Mouse (Mus musculus) liver, embryonic 11.5 days (tissue): ENCODE measurements around the gene Atp6v1b1. TPM values are rescaled to one million over a fixed set of nuclear protein-coding genes. Genes with fewer than 3 reads are reported as not detected.
A peak's percentile ranks its signal among the peaks of the same experiment; 100 is the strongest.

Experiments used
- ATAC-seq: fragments of 200-750 bp; cut with Nextera tagmentation; replicated peaks from 2 replicates; pipeline ENCODE4 v1.8.0; 2017; ENCODE audit warnings: moderate number of reproducible peaks, mild to moderate bottlenecking, moderate TSS enrichment, moderate library complexity; ENCODE audit not compliant: low FRiP score
- DNase-seq: peaks from one replicate; pipeline ENCODE4 v3.0.0-alpha.2; 2017; ENCODE audit warnings: low spot score
- H3K27ac ChIP-seq: fragments of 300-500 bp; sonication (generic); 2 replicates; pipeline ENCODE4 v1.5.1; 2014; ENCODE audit warnings: mild to moderate bottlenecking, low read depth, low read length, control low read depth
- H3K27me3 ChIP-seq: fragments of 300-500 bp; sonication (generic); replicated peaks from 2 replicates; pipeline ENCODE4 v1.6.1; 2014; ENCODE audit warnings: low read length, mixed read lengths; ENCODE audit not compliant: control insufficient read depth, insufficient read depth
- H3K36me3 ChIP-seq: fragments of 300-500 bp; sonication (generic); 2 replicates; pipeline ENCODE4 v1.6.1; 2014; ENCODE audit warnings: mild to moderate bottlenecking, low read length, moderate library complexity, mixed read lengths; ENCODE audit not compliant: control insufficient read depth, insufficient read depth
- H3K4me1 ChIP-seq: fragments of 300-500 bp; sonication (generic); replicated peaks from 2 replicates; pipeline ENCODE4 v1.6.1; 2014; ENCODE audit warnings: low read length, mixed read lengths; ENCODE audit not compliant: control insufficient read depth, insufficient read depth
- H3K4me2 ChIP-seq: fragments of 300-500 bp; sonication (generic); 2 replicates; pipeline ENCODE4 v1.6.1; 2014; ENCODE audit warnings: mild to moderate bottlenecking, control low read depth, moderate library complexity
- H3K4me3 ChIP-seq: fragments of 300-500 bp; sonication (generic); 2 replicates; pipeline ENCODE4 v1.5.1; 2014; ENCODE audit warnings: low read depth, low read length, control low read depth
- H3K9ac ChIP-seq: fragments of 300-500 bp; sonication (generic); 2 replicates; pipeline ENCODE4 v1.6.1; 2014; ENCODE audit warnings: low read depth, low read length, control low read depth
- H3K9me3 ChIP-seq: fragments of 300-500 bp; sonication (generic); 2 replicates; pipeline ENCODE4 v1.6.1; 2016; ENCODE audit warnings: low read length, inconsistent platforms, mixed read lengths; ENCODE audit not compliant: control insufficient read depth
- WGBS: fragments of 180-500 bp; shearing (Covaris S2); extraction: QIAGEN DNeasy Blood & Tissue Kit; methylation state at CpG from one replicate; pipeline ENCODE4 v1.1.7; 2014; 5-methylcytosine and 5-hydroxymethylcytosine counted together
- polyA plus RNA-seq: library from polyadenylated mRNA; unstranded; fragments of >200 nt; fragmentation: Nextera tagmentation; extraction: Ambion mirVana; gene quantifications from 2 replicates; pipeline ENCODE4 v1.2.1, GENCODE M21; 2014

The Atp6v1b1 gene
- polyA plus RNA-seq, 1 experiment from 2014 or later = not detected

GRCm38 (mm10) chr6:83703000-83703721 lies 39.6 kb upstream of the Atp6v1b1 start:
- ATAC-seq = no peak
- H3K4me2 ChIP-seq = no peak overlapping the region
- H3K4me1 ChIP-seq = no peaks in the 10 kb centered on the region
- DNase-seq = no peak
- peaks cover 93% of the 10 kb centered on the region for H3K27me3 ChIP-seq
- no peaks in the 10 kb centered on the region for H3K9me3 ChIP-seq
- H3K4me3 ChIP-seq = no peak overlapping the region
- WGBS = 1% methylated on average over 27 of the region's 27 CpGs
- no peak overlapping the region for H3K27ac ChIP-seq
- no peaks in the 10 kb centered on the region for H3K36me3 ChIP-seq
- no peak overlapping the region for H3K9ac ChIP-seq

DNA sequence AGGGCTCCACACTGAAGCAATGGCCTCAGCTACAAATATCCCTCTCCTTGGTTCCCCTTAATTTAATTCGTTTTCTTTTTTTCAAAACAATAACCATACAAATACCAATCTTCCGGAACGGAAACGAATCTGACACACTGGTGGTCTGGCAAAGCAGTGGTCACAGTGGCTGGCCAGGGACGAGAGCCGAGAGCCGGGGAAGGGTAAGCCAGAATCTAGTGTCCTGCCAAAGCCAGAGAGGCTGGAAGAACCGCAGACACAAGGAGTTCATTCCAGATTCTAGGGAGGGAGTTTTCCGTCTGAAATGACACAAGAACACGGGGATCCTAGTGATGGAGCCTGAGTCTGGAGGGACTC lies 39.1 kb upstream of the Atp6v1b1 start:
- Histone ChIP-seq H3K4me3 (no peak overlapping the region), H3K27me3 (peaks cover 93% of the 10 kb centered on the region), H3K4me2 (no peak overlapping the region), H3K27ac (no peak overlapping the region), H3K9me3 (no peaks in the 10 kb centered on the region), H3K36me3 (no peaks in the 10 kb centered on the region), H3K9ac (no peak overlapping the region), H3K4me1 (no peaks in the 10 kb centered on the region)
- no peak for DNase-seq
- ATAC-seq = no peak
- 2% methylated on average over 10 of the region's 10 CpGs for WGBS

GRCm38 (mm10) chr6:83704294-83704693 lies 38.5 kb upstream of the Atp6v1b1 start:
- no peak overlapping the region for H3K27ac ChIP-seq
- DNase-seq (no peak), ATAC-seq (no peak)
- no peak overlapping the region for H3K9ac ChIP-seq
- no peaks in the 10 kb centered on the region for H3K9me3 ChIP-seq
- no peak overlapping the region for H3K4me3 ChIP-seq
- no peaks in the 10 kb centered on the region for H3K36me3 ChIP-seq
- no peak overlapping the region for H3K4me2 ChIP-seq
- peaks cover 93% of the 10 kb centered on the region for H3K27me3 ChIP-seq
- WGBS = 10% methylated on average over 1 of the region's 1 CpGs
- no peaks in the 10 kb centered on the region for H3K4me1 ChIP-seq

- DNase-seq (no peak), ATAC-seq (no peak)
- Histone ChIP-seq H3K4me3 (no peak overlapping the region), H3K4me2 (no peak overlapping the region), H3K4me1 (no peaks in the 10 kb centered on the region), H3K27me3 (peaks cover 93% of the 10 kb centered on the region), H3K9me3 (no peaks in the 10 kb centered on the region), H3K27ac (no peak overlapping the region), H3K36me3 (no peaks in the 10 kb centered on the region), H3K9ac (no peak overlapping the region)
- WGBS = 20% methylated on average over 5 of the region's 5 CpGs
Measured at GRCm38 (mm10) chr6:83704701-83705100, 38.1 kb upstream of the Atp6v1b1 start.

- no peaks in the 10 kb centered on the region for H3K36me3 ChIP-seq
- H3K4me3 ChIP-seq = no peak overlapping the region
- no peaks in the 10 kb centered on the region for H3K9me3 ChIP-seq
- H3K27me3 ChIP-seq = peaks cover 100% of the 10 kb centered on the region
- ATAC-seq (no peak), DNase-seq (no peak)
- H3K4me2 ChIP-seq = no peak overlapping the region
- H3K4me1 ChIP-seq = peaks cover 5% of the 10 kb centered on the region; the same call in 1 of the 2 replicates
- H3K27ac ChIP-seq = no peak overlapping the region
- H3K9ac ChIP-seq = no peak overlapping the region
- WGBS = 7% methylated on average over 6 of the region's 6 CpGs
Measured at GRCm38 (mm10) chr6:83707738-83708510, 34.9 kb upstream of the Atp6v1b1 start.

DNA sequence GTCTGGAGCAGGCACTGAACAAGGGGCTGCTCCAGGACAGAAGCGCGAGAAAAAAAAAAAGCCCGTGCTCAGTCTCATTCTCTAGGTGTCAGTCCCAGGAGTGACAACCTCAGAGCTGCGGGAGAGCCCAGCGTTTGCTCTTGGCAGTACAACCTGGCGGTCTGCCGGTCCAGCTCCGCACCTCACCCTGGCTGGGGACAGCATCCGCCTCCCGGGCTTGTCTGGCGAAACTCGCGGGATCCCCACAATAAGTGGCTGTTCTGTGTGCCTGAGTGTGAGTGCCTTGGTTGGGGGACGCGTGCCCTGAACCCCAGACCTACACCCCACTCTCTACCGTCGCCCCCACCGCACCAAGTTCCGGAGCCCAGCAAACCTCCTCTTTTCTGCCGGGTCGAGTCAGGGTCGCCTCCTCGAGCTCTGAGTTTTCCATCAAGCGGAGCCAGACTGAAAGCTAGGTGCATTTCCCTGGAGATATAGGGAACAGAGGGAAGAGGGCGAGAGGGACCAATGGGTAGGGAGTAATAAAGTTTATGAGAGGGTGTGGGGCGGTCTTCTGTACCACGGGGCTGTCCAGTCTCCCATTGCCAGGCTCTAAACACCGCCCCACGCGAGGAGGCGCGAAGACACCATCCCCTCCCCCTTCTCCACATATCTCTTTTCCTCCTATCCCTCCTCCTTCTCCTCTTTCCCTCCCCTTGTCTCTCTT lies 32.3 kb upstream of the Atp6v1b1 start:
- peak overlapping the region; percentile 42 for H3K4me3 ChIP-seq
- no peak overlapping the region for H3K9ac ChIP-seq
- no peaks in the 10 kb centered on the region for H3K9me3 ChIP-seq
- DNase-seq (no peak), ATAC-seq (peak; percentile 54)
- 1% methylated on average over 32 of the region's 32 CpGs for WGBS
- H3K36me3 ChIP-seq = no peaks in the 10 kb centered on the region
- H3K27ac ChIP-seq = no peak overlapping the region
- H3K27me3 ChIP-seq = peaks cover 100% of the 10 kb centered on the region
- H3K4me2 ChIP-seq = peak overlapping the region; percentile 80
- H3K4me1 ChIP-seq = peaks cover 5% of the 10 kb centered on the region; the same call in 1 of the 2 replicates

DNA sequence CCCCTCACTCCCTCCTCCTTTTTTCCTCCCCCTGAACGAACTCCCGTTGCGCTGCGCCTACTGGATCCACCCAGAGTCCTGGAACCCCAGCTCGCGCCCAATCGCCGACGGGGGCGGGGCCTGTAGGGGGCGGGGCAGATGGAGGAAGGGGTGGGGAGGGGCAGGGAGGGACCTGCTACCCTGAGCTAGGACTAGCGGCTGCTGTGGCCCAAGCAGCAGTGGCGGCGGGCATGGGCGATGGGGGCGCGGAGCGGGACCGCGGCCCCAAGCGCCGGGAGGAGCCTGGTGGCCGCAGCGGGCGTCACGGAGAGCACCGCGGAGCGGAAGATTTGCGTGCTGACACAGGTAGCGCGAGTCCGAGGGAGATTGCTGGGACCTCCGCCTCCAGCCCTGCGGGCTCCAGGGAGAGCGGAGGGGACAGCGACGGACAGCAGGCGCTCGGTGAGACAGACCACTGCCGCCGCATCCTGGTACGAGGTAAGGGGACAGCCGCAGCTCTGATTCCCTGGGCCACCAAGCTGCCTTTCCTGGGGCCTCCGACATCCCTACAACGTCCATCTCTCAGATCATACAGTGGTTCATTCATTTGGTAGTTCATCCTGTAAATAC lies 31.6 kb upstream of the Atp6v1b1 start, which contains the start of gene Vax2:
Gene Vax2 (plus strand): TSS at position 198 of the 609 bp plus-strand sequence.
- Histone ChIP-seq H3K27ac (no peak within 1 kb of the TSS), H3K4me2 (peak within 1 kb of the TSS; percentile 80), H3K4me1 (peaks cover 9% of the 10 kb centered on the region; the same call in 1 of the 2 replicates), H3K36me3 (no peaks in the 10 kb centered on the region), H3K9ac (no peak within 1 kb of the TSS), H3K27me3 (peaks cover 100% of the 10 kb centered on the region), H3K4me3 (peak within 1 kb of the TSS; percentile 42), H3K9me3 (no peaks in the 10 kb centered on the region)
- 2% methylated on average over 46 of the region's 46 CpGs for WGBS
- ATAC-seq (peak; percentile 88), DNase-seq (peak; percentile 86)

GRCm38 (mm10) chr6:83711725-83712475 lies 30.9 kb upstream of the Atp6v1b1 start:
- Histone ChIP-seq H3K9ac (no peak overlapping the region), H3K4me1 (peaks cover 9% of the 10 kb centered on the region; the same call in 1 of the 2 replicates), H3K9me3 (no peaks in the 10 kb centered on the region), H3K27ac (no peak overlapping the region), H3K4me2 (peak overlapping the region; percentile 80), H3K27me3 (peaks cover 98% of the 10 kb centered on the region), H3K4me3 (peak overlapping the region; percentile 42; the same call in 1 of the 2 replicates), H3K36me3 (no peaks in the 10 kb centered on the region)
- 6% methylated on average over 43 of the region's 45 CpGs for WGBS
- ATAC-seq (no peak), DNase-seq (no peak)
